Mouse (Mus musculus) heart, adult 2 months (tissue): ENCODE results near the gene Fam129c. TPM values are rescaled to one million over a fixed set of nuclear protein-coding genes. Genes with fewer than 3 reads are reported as not detected.

Source experiments
- DNase-seq, 2 experiments: peaks; one replicate each; pipeline ENCODE4 v3.0.0; 2021
- H3K27ac ChIP-seq: fragments of 200-600 bp; 2 replicates; pipeline ENCODE4 v1.8.1; 2022
- H3K27me3 ChIP-seq: fragments of 200-500 bp; 2 replicates; pipeline ENCODE4 v1.6.1; 2012; ENCODE audit warnings: mild to moderate bottlenecking, low read length, inconsistent platforms, mixed read lengths; ENCODE audit not compliant: control insufficient read depth, insufficient read depth
- H3K36me3 ChIP-seq: fragments of 200-500 bp; 2 replicates; pipeline ENCODE4 v1.6.1; 2012; ENCODE audit warnings: low read length, inconsistent platforms; ENCODE audit not compliant: control insufficient read depth, insufficient read depth
- H3K4me1 ChIP-seq: fragments of 200-500 bp; 2 replicates; pipeline ENCODE4 v1.6.1; 2011; ENCODE audit warnings: low read length; ENCODE audit not compliant: control insufficient read depth, insufficient read depth
- H3K4me3 ChIP-seq: fragments of 200-600 bp; 2 replicates; pipeline ENCODE4 v1.8.1; 2022
- H3K79me2 ChIP-seq: fragments of 200-500 bp; replicated peaks from 2 replicates; pipeline ENCODE4 v1.6.1; 2012; ENCODE audit warnings: mild to moderate bottlenecking, inconsistent platforms, low read length, moderate library complexity, mixed read lengths; ENCODE audit not compliant: control insufficient read depth, insufficient read depth
- H3K9ac ChIP-seq: fragments of 200-500 bp; 2 replicates; pipeline ENCODE4 v1.6.1; 2012; ENCODE audit warnings: low read depth, mild to moderate bottlenecking, control low read depth, inconsistent platforms, low read length, mixed read lengths
- CTCF ChIP-seq: fragments of 200-600 bp; IDR thresholded peaks from 2 replicates; pipeline ENCODE4 v1.8.1; 2022; ENCODE audit warnings: antibody characterized with exemption, mild to moderate bottlenecking, moderate library complexity
- EP300 ChIP-seq: fragments of 200-500 bp; IDR thresholded peaks from 2 replicates; pipeline ENCODE4 v1.6.1; 2011; ENCODE audit warnings: low read depth, low read length, control low read depth; ENCODE audit not compliant: insufficient read depth
- POLR2A ChIP-seq: fragments of 200-500 bp; IDR thresholded peaks from 2 replicates; pipeline ENCODE4 v1.6.1; 2011; ENCODE audit warnings: mild to moderate bottlenecking, low read depth, low read length, control low read depth; ENCODE audit not compliant: insufficient read depth
- WGBS: fragments of 180-500 bp; shearing (Covaris S2); methylation state at CpG from one replicate; pipeline ENCODE4 v1.1.7; 2018; 5-methylcytosine and 5-hydroxymethylcytosine counted together
- intact Hi-C: fragments of 180-260 bp; cut with DNase I; formaldehyde crosslinking; loops from one replicate; pipeline ENCODE4 v1.15.1; 2025
- polyA plus RNA-seq: library from polyadenylated mRNA; depleted of rRNA; stranded (reverse); fragments of >200 nt; gene quantifications from 2 replicates; pipeline ENCODE4 v1.2.3, GENCODE M21; 2012
- total RNA-seq, 2 experiments: library from RNA; stranded (reverse); gene quantifications; 2 replicates each; pipeline ENCODE4 v1.2.3; 2021

Fam129c gene
- total and polyA plus RNA-seq, 3 experiments = 0.78 to 1.7 (median 0.82) TPM

GRCm38 (mm10) chr8:71579009-71579408 lies 18.4 kb upstream of the Fam129c start:
- no peaks in the 10 kb centered on the region for H3K79me2 ChIP-seq
- H3K27ac ChIP-seq = peak overlapping the region; percentile 57
- 43% methylated on average over 1 of the region's 1 CpGs for WGBS
- DNase-seq = no peak
- no peaks in the 10 kb centered on the region for H3K27me3 ChIP-seq
- H3K9ac ChIP-seq = no peak overlapping the region; the same call in 1 of the 2 replicates
- no peak for TF ChIP-seq EP300
- no peak for TF ChIP-seq CTCF
- TF ChIP-seq POLR2A = no peak
- intact Hi-C loops = no loop called here
- H3K4me1 ChIP-seq = no peaks in the 10 kb centered on the region; the same call in 1 of the 2 replicates
- H3K36me3 ChIP-seq = no peaks in the 10 kb centered on the region
- H3K4me3 ChIP-seq = no peak overlapping the region

DNA sequence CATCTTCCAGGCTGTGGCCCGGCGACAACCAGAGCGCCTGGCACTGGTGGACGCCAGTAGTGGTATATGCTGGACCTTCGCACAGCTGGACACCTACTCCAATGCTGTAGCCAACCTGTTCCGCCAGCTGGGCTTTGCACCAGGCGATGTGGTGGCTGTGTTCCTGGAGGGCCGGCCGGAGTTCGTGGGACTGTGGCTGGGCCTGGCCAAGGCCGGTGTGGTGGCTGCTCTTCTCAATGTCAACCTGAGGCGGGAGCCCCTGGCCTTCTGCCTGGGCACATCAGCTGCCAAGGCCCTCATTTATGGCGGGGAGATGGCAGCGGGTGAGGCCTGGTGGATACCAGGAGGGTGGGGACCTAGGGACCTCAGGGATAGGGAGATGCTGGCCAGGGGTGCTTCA lies 18.0 kb upstream of the Fam129c start:
- no peaks in the 10 kb centered on the region for H3K79me2 ChIP-seq
- no peaks in the 10 kb centered on the region for H3K27me3 ChIP-seq
- no peaks in the 10 kb centered on the region; the same call in 1 of the 2 replicates for H3K4me1 ChIP-seq
- H3K27ac ChIP-seq = peak overlapping the region; percentile 57
- peak; percentile 70 to 82 for DNase-seq
- no peak overlapping the region for H3K4me3 ChIP-seq
- WGBS = 64% methylated on average over 14 of the region's 14 CpGs
- peak; percentile 58; the same call in 1 of the 2 replicates for TF ChIP-seq EP300
- TF ChIP-seq CTCF = no peak
- intact Hi-C loops = no loop called here
- H3K9ac ChIP-seq = no peak overlapping the region; the same call in 1 of the 2 replicates
- H3K36me3 ChIP-seq = no peaks in the 10 kb centered on the region

GRCm38 (mm10) chr8:71580201-71580600 lies 17.2 kb upstream of the Fam129c start:
- WGBS = 56% methylated on average over 9 of the region's 9 CpGs
- no peak for DNase-seq
- Histone ChIP-seq H3K27ac (no peak overlapping the region; the same call in 1 of the 2 replicates), H3K36me3 (no peaks in the 10 kb centered on the region), H3K4me1 (no peaks in the 10 kb centered on the region; the same call in 1 of the 2 replicates), H3K9ac (no peak overlapping the region), H3K27me3 (no peaks in the 10 kb centered on the region), H3K4me3 (no peak overlapping the region), H3K79me2 (no peaks in the 10 kb centered on the region)
- no peak for TF ChIP-seq EP300
- TF ChIP-seq CTCF = no peak
- TF ChIP-seq POLR2A = no peak
- intact Hi-C loops = no loop called here

GRCm38 (mm10) chr8:71586891-71587290 lies 10.6 kb upstream of the Fam129c start:
- Histone ChIP-seq H3K4me1 (no peaks in the 10 kb centered on the region), H3K36me3 (no peaks in the 10 kb centered on the region), H3K79me2 (no peaks in the 10 kb centered on the region), H3K9ac (no peak overlapping the region), H3K27ac (no peak overlapping the region), H3K4me3 (no peak overlapping the region), H3K27me3 (no peaks in the 10 kb centered on the region)
- DNase-seq = no peak
- intact Hi-C loops = no loop called here
- peak; percentile 73 for TF ChIP-seq CTCF
- TF ChIP-seq EP300 = no peak
- TF ChIP-seq POLR2A = no peak
- 79% methylated on average over 2 of the region's 2 CpGs for WGBS

- intact Hi-C loops = no loop called here
- Histone ChIP-seq H3K4me1 (peaks cover 6% of the 10 kb centered on the region), H3K36me3 (no peaks in the 10 kb centered on the region), H3K4me3 (no peak overlapping the region), H3K27me3 (no peaks in the 10 kb centered on the region), H3K9ac (no peak overlapping the region), H3K27ac (no peak overlapping the region), H3K79me2 (no peaks in the 10 kb centered on the region)
- DNase-seq = no peak
- 74% methylated on average over 3 of the region's 3 CpGs for WGBS
- TF ChIP-seq POLR2A (no peak), EP300 (no peak), CTCF (no peak)
Measured at GRCm38 (mm10) chr8:71588762-71589161, 8.7 kb upstream of the Fam129c start.

- intact Hi-C loops = loop anchor here (5.0 kb wide), 2 partner anchors 94 to 129 kb away; partner anchors contain the start of genes Abhd8 and Mrpl34
- Histone ChIP-seq H3K27me3 (no peaks in the 10 kb centered on the region), H3K36me3 (no peaks in the 10 kb centered on the region), H3K9ac (no peak overlapping the region), H3K79me2 (no peaks in the 10 kb centered on the region), H3K27ac (peak overlapping the region; percentile 99), H3K4me1 (peaks cover 8% of the 10 kb centered on the region), H3K4me3 (peak overlapping the region; percentile 92)
- no peak for DNase-seq
- TF ChIP-seq POLR2A (no peak), CTCF (no peak), EP300 (no peak)
- whole genome bisulfite sequencing = 23% methylated on average over 5 of the region's 5 CpGs
Measured at GRCm38 (mm10) chr8:71591017-71591416, 6.4 kb upstream of the Fam129c start.
